In the genomic region with DNA sequence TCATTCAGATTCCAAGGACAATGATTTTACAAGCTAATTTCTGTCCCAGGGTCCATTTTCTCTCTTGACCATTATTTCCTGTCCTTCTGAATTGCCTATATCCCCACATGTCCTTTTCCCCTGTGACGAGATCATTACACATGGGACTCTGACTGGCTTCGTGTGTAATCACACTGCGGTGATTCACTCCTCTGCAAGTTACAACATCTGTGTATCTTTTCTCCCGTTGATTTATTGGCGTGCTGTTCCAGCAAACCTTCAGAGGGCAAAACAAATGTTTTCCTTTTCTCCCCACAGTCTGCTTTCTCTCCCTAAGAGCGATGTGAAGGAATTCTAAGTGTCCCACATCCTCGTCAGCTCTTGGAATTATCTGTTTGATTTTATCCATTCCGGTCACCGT, we compare ENCODE assay signal across 15 mouse cellular contexts. TPM values are rescaled to one million over a fixed set of nuclear protein-coding genes. Genes with fewer than 3 reads are reported as not detected.
DNase-seq lines count a peak whose midpoint lies in the region; ATAC-seq and TF ChIP-seq lines count a peak whose summit lies in the region.
"Had no signal": no experiment of that assay in that cellular context is flagged by ENCODE, and none has a peak within 500 bp of the region (broad histone marks: within the 10 kb centered on the region; RNA-seq: fewer than 3 reads in every experiment).

No protein-coding gene starts in this region.

- no peaks in the 10 kb centered on the region for H3K9me3 ChIP-seq in kidney, postnatal 0 days (replicated peaks; ENCODE audit: low read length)
- no peaks in the 10 kb centered on the region for H3K9me3 ChIP-seq in forebrain, embryonic 10.5 days
- H3K9me3 ChIP-seq in hindbrain, embryonic 14.5 days (ENCODE audit: control insufficient read depth, low read length), result no peaks in the 10 kb centered on the region
- H3K9me3 ChIP-seq: embryonic facial prominence, embryonic 10.5 days had no signal

- H3K4me2 ChIP-seq in kidney, postnatal 0 days (ENCODE audit: low read length), result no peak overlapping the region
- no peak overlapping the region for H3K4me2 ChIP-seq in hindbrain, embryonic 14.5 days (replicated peaks)

- TF ChIP-seq POLR2A in embryonic fibroblast, embryonic 13.5 days (IDR thresholded peaks at IDR 0.05; ENCODE audit: low read depth, low read length), result no peak

- H3K36me3 ChIP-seq in kidney, postnatal 0 days (ENCODE audit: insufficient read depth, low read length), result no peaks in the 10 kb centered on the region
- H3K36me3 ChIP-seq in forebrain, embryonic 10.5 days (replicated peaks), result no peaks in the 10 kb centered on the region
- no peaks in the 10 kb centered on the region for H3K36me3 ChIP-seq in hindbrain, embryonic 14.5 days (replicated peaks; ENCODE audit: control insufficient read depth, insufficient read depth)
- H3K36me3 ChIP-seq: embryonic facial prominence, embryonic 10.5 days had no signal

- H3K9ac ChIP-seq in kidney, postnatal 0 days (ENCODE audit: low read depth, low read length), result no peak overlapping the region
- H3K9ac ChIP-seq in hindbrain, embryonic 14.5 days, result no peak overlapping the region
- H3K9ac ChIP-seq: liver, embryonic 14.5 days had no signal

- TF ChIP-seq CTCF in kidney, postnatal 0 days (IDR thresholded peaks at IDR 0.05; ENCODE audit: low read depth), result no peak
- no peak for TF ChIP-seq CTCF in embryonic fibroblast, embryonic 13.5 days (IDR thresholded peaks at IDR 0.05; ENCODE audit: borderline replicate concordance, insufficient read depth, low read length)

- H3K27ac ChIP-seq in kidney, postnatal 0 days, result no peak overlapping the region
- H3K27ac ChIP-seq in embryonic fibroblast, embryonic 13.5 days (ENCODE audit: insufficient read depth, low read length), result peak overlapping the region; percentile 81
- no peak overlapping the region for H3K27ac ChIP-seq in forebrain, embryonic 10.5 days
- no peak overlapping the region for H3K27ac ChIP-seq in hindbrain, embryonic 14.5 days
- H3K27ac ChIP-seq: embryonic facial prominence, embryonic 10.5 days; heart, adult 2 months; liver, embryonic 14.5 days had no signal

- H3K27me3 ChIP-seq in kidney, postnatal 0 days (ENCODE audit: insufficient read depth, low read length), result no peaks in the 10 kb centered on the region
- peaks cover 7% of the 10 kb centered on the region for H3K27me3 ChIP-seq in forebrain, embryonic 10.5 days (ENCODE audit: poor library complexity, severe bottlenecking)
- H3K27me3 ChIP-seq in hindbrain, embryonic 14.5 days (ENCODE audit: control insufficient read depth, insufficient read depth, low read length), result no peaks in the 10 kb centered on the region
- H3K27me3 ChIP-seq: megakaryocyte, embryonic 14.5 days had no signal

- no peak overlapping the region for H3K4me3 ChIP-seq in kidney, postnatal 0 days (replicated peaks; ENCODE audit: low read depth, low read length)
- no peak overlapping the region for H3K4me3 ChIP-seq in embryonic fibroblast, embryonic 13.5 days (ENCODE audit: insufficient read depth, low read length)
- no peak overlapping the region for H3K4me3 ChIP-seq in forebrain, embryonic 10.5 days
- H3K4me3 ChIP-seq in hindbrain, embryonic 14.5 days (replicated peaks; ENCODE audit: low read length), result no peak overlapping the region
- H3K4me3 ChIP-seq: embryonic facial prominence, embryonic 10.5 days; heart, adult 2 months; megakaryocyte, embryonic 14.5 days had no signal

- no peak for ATAC-seq in kidney, postnatal 0 days (replicated peaks; ENCODE audit: low FRiP score, low read depth)
- no peak for ATAC-seq in hindbrain, embryonic 14.5 days (ENCODE audit: low FRiP score)
- ATAC-seq: inflammation-experienced regulatory T-cells, adult 6 months had no signal

- peak; percentile 68 for DNase-seq in kidney, postnatal 0 days (ENCODE audit: low spot score)
- no peak for DNase-seq in kidney, postnatal 25 days
- peak; percentile 38 for DNase-seq in urinary bladder, postnatal 14 days (ENCODE audit: low spot score)
- no peak for DNase-seq in urinary bladder, adult 2 months (ENCODE audit: low spot score)
- DNase-seq in spleen, adult 12 weeks (ENCODE audit: low spot score), result no peak
- DNase-seq in forebrain, embryonic 10.5 days (ENCODE audit: extremely low spot score, low spot score), result no peak
- no peak for DNase-seq in hindbrain, embryonic 14.5 days (ENCODE audit: low spot score)
- DNase-seq: cerebellum, adult 2 months; heart, adult 2 months; thymus, adult 2 months had no signal

- WGBS in kidney, postnatal 0 days, result 19% methylated on average over 9 of the region's 9 CpGs
- 94% methylated on average over 9 of the region's 9 CpGs for WGBS in forebrain, embryonic 10.5 days
- 72% methylated on average over 9 of the region's 9 CpGs for WGBS in hindbrain, embryonic 14.5 days

- no peaks in the 10 kb centered on the region for H3K4me1 ChIP-seq in kidney, postnatal 0 days (replicated peaks; ENCODE audit: insufficient read depth, low read length)
- peaks cover 9% of the 10 kb centered on the region; the same call in 1 of the 2 replicates for H3K4me1 ChIP-seq in embryonic fibroblast, embryonic 13.5 days (ENCODE audit: control insufficient read depth, insufficient read depth, low read length)
- peaks cover 5% of the 10 kb centered on the region for H3K4me1 ChIP-seq in forebrain, embryonic 10.5 days
- no peaks in the 10 kb centered on the region for H3K4me1 ChIP-seq in hindbrain, embryonic 14.5 days (replicated peaks; ENCODE audit: control insufficient read depth, insufficient read depth, low read length)
- H3K4me1 ChIP-seq: embryonic facial prominence, embryonic 10.5 days had no signal

RNA-seq across cellular contexts. Expression of gene Col17a1, which starts 7.8 kb away (rescaled TPM):
- polyA plus RNA-seq in kidney, postnatal 0 days (2015; fragmentation: Nextera tagmentation; extraction: Ambion mirVana), result 0.34 and 0.43 TPM in 2 replicates
- 4.2 and 6.1 TPM in 2 replicates for polyA plus RNA-seq in urinary bladder, adult 2 months (2012; rRNA removed)
- 0.23 and 0.52 TPM in 2 replicates for polyA plus RNA-seq in embryonic fibroblast, embryonic 13.5 days (2011; ENCODE audit: insufficient read length, low read depth, missing spikeins)
- polyA plus RNA-seq in forebrain, embryonic 10.5 days (2016; fragmentation: Nextera tagmentation; extraction: Ambion mirVana), result 0.21 and 0.22 TPM in 2 replicates
- polyA plus RNA-seq in hindbrain, embryonic 14.5 days (2014; fragmentation: Nextera tagmentation; extraction: Ambion mirVana), result 0.17 and 0.29 TPM in 2 replicates
- polyA plus RNA-seq: inflammation-experienced regulatory T-cells, adult 6 months had no signal

RNA-seq across cellular contexts. Expression of gene Sfr1, which starts 31.7 kb away (rescaled TPM):
- 224 and 225 TPM in 2 replicates for polyA plus RNA-seq in kidney, postnatal 0 days (2015; fragmentation: Nextera tagmentation; extraction: Ambion mirVana)
- polyA plus RNA-seq in urinary bladder, adult 2 months (2012; rRNA removed), result 86.0 and 86.3 TPM in 2 replicates
- 197 and 217 TPM in 2 replicates for polyA plus RNA-seq in embryonic fibroblast, embryonic 13.5 days (2011; ENCODE audit: insufficient read length, low read depth, missing spikeins)
- 290 and 317 TPM in 2 replicates for polyA plus RNA-seq in forebrain, embryonic 10.5 days (2016; fragmentation: Nextera tagmentation; extraction: Ambion mirVana)
- 167 and 168 TPM in 2 replicates for polyA plus RNA-seq in hindbrain, embryonic 14.5 days (2014; fragmentation: Nextera tagmentation; extraction: Ambion mirVana)

Comparison
In these comparisons a context has a peak if more than half of its experiments do, and no peak if none do; other contexts are left out.
1. DNase-seq: peak in kidney, postnatal 0 days (single experiment) and urinary bladder, postnatal 14 days (single experiment); none in kidney, postnatal 25 days (0 of 2), urinary bladder, adult 2 months (single experiment), spleen, adult 12 weeks (single experiment), forebrain, embryonic 10.5 days (single experiment) and hindbrain, embryonic 14.5 days (single experiment).